ENCODE assay signal across 8 mouse cellular contexts in the genomic region with DNA sequence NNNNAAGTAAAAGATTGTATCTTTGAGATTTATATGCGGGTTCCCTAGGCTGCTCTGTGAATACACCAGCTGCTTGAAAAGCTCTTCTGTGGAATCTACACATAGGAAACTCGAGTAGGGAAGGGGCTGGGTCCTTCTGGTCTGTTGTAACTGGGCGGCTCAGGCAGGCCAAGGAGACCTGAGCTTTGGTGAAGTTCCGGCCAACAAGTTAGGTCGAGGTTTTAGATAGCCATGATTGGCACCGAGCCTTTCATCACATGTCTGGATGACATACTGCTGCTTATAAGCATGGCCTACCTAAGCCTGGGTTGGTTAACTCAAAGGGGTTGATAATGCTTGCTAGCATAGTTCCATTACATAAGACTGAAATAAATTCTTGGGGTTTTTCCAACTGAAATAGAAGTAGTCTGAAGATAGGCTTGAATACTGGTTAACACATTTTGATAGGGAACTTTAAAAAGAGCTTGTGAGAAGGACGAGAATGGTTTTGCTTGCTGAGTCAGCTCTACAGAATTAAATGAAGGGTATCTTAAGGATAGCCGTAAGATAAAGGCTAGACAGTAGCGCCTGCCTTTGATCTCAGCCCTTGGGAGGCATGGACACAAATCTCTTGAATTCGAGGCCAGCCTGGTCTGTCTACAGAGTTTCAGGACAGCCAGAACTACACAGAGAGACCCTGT. TPM values are rescaled to one million over a fixed set of nuclear protein-coding genes. Genes with fewer than 3 reads are reported as not detected.
DNase-seq lines count a peak whose midpoint lies in the region; ATAC-seq and TF ChIP-seq lines count a peak whose summit lies in the region.

No protein-coding gene starts in this region.

- peak overlapping the region; percentile 99 for H3K9ac ChIP-seq in hindbrain, postnatal 0 days (replicated peaks; ENCODE audit: low read length)
- peak overlapping the region; percentile 43 for H3K9ac ChIP-seq in liver, adult 2 months (ENCODE audit: low read depth, low read length)
- peak overlapping the region; percentile 99 for H3K9ac ChIP-seq in midbrain, embryonic 16.5 days (ENCODE audit: low read depth, low read length)

- no peaks in the 10 kb centered on the region for H3K9me3 ChIP-seq in hindbrain, postnatal 0 days (ENCODE audit: low read length)
- H3K9me3 ChIP-seq in midbrain, embryonic 16.5 days (replicated peaks; ENCODE audit: control insufficient read depth, low read length, poor library complexity, severe bottlenecking): no peaks in the 10 kb centered on the region

- H3K27ac ChIP-seq in hindbrain, postnatal 0 days: peak overlapping the region; percentile 93
- peak overlapping the region; percentile 11 for H3K27ac ChIP-seq in liver, adult 2 months (replicated peaks; ENCODE audit: insufficient read depth, low read depth, low read length)
- H3K27ac ChIP-seq in midbrain, embryonic 16.5 days (ENCODE audit: low read length): peak overlapping the region; percentile 92; the same call in 1 of the 2 replicates

- peak overlapping the region; percentile 88 for H3K4me2 ChIP-seq in hindbrain, postnatal 0 days (ENCODE audit: low read depth, low read length)
- peak overlapping the region; percentile 91 for H3K4me2 ChIP-seq in midbrain, embryonic 16.5 days (ENCODE audit: low read length)

- no peak for TF ChIP-seq CTCF in hindbrain, postnatal 0 days (IDR thresholded peaks at IDR 0.05; ENCODE audit: low read depth)
- TF ChIP-seq CTCF in liver, adult 2 months (IDR thresholded peaks at IDR 0.05; ENCODE audit: low read depth, low read length): no peak

- ATAC-seq in hindbrain, postnatal 0 days: no peak
- no peak for ATAC-seq in midbrain, embryonic 16.5 days
- ATAC-seq in monocyte, adult 5-6 weeks (replicated peaks; ENCODE audit: insufficient number of reproducible peaks, low FRiP score, low TSS enrichment, poor library complexity, severe bottlenecking): no peak

- TF ChIP-seq POLR2A in liver, adult 2 months (IDR thresholded peaks at IDR 0.05; ENCODE audit: extremely low read depth, insufficient read depth, low read length): no peak

- 5% methylated on average over 10 of the region's 10 CpGs for WGBS in hindbrain, postnatal 0 days
- WGBS in liver, adult 2 months: 3% methylated on average over 10 of the region's 10 CpGs
- whole genome bisulfite sequencing in midbrain, embryonic 16.5 days: 3% methylated on average over 10 of the region's 10 CpGs

- H3K36me3 ChIP-seq in hindbrain, postnatal 0 days (ENCODE audit: insufficient read depth, low read length): peaks cover 20% of the 10 kb centered on the region
- peaks cover 32% of the 10 kb centered on the region for H3K36me3 ChIP-seq in liver, adult 2 months (ENCODE audit: control insufficient read depth, insufficient read depth, low read length)
- peaks cover 7% of the 10 kb centered on the region; the same call in 1 of the 2 replicates for H3K36me3 ChIP-seq in midbrain, embryonic 16.5 days (ENCODE audit: control insufficient read depth, insufficient read depth, low read length)

- H3K4me3 ChIP-seq in hindbrain, postnatal 0 days (ENCODE audit: low read length): peak overlapping the region; percentile 98
- H3K4me3 ChIP-seq in liver, adult 2 months (ENCODE audit: insufficient read depth, low read depth, low read length): peak overlapping the region; percentile 90
- peak overlapping the region; percentile 98 for H3K4me3 ChIP-seq in midbrain, embryonic 16.5 days (ENCODE audit: low read depth, low read length)

- peak; percentile 19 for DNase-seq in thymus, postnatal 0 days (ENCODE audit: low spot score)
- no peak for DNase-seq in thymus, postnatal 10 days (ENCODE audit: low spot score in 2 of 2)
- DNase-seq in c-Kit-positive CD71-positive TER-119-positive erythroid progenitor cells, embryonic 14.5 days (ENCODE audit: low spot score): peak; percentile 60
- DNase-seq in gastrocnemius, adult 8-10 months (ENCODE audit: low spot score in 2 of 2): peak; percentile 78 to 84
- peak; percentile 57 for DNase-seq in hindbrain, postnatal 0 days (ENCODE audit: low spot score)
- DNase-seq in liver, adult 2 months (ENCODE audit: extremely low read depth, low read depth, low spot score): peak; percentile 75

- H3K27me3 ChIP-seq in hindbrain, postnatal 0 days (ENCODE audit: insufficient read depth, low read length): no peaks in the 10 kb centered on the region
- H3K27me3 ChIP-seq in liver, adult 2 months (ENCODE audit: control insufficient read depth, insufficient read depth, low read length): no peaks in the 10 kb centered on the region
- no peaks in the 10 kb centered on the region for H3K27me3 ChIP-seq in midbrain, embryonic 16.5 days (ENCODE audit: control insufficient read depth, insufficient read depth, low read depth, low read length)

- peaks cover 51% of the 10 kb centered on the region for H3K79me2 ChIP-seq in liver, adult 2 months (ENCODE audit: control insufficient read depth, insufficient read depth, low read length)

- peaks cover 13% of the 10 kb centered on the region; the same call in 1 of the 2 replicates for H3K4me1 ChIP-seq in hindbrain, postnatal 0 days (ENCODE audit: insufficient read depth, low read length)
- peaks cover 14% of the 10 kb centered on the region for H3K4me1 ChIP-seq in liver, adult 2 months (ENCODE audit: control insufficient read depth, insufficient read depth, low read length)
- peaks cover 25% of the 10 kb centered on the region for H3K4me1 ChIP-seq in midbrain, embryonic 16.5 days (ENCODE audit: control insufficient read depth, insufficient read depth, low read length)

RNA-seq across cellular contexts. Expression of a gene that starts 1.5 kb away (rescaled TPM):
- 829 and 868 TPM in 2 replicates for polyA plus RNA-seq in thymus, postnatal 0 days (2015; fragmentation: Nextera tagmentation; extraction: Ambion mirVana)
- 100 to 1,000 TPM; 367 to 418 (median 380) TPM for total RNA-seq in gastrocnemius, adult 8-10 months (2022)
- 295 and 315 TPM in 2 replicates for total RNA-seq in hindbrain, postnatal 0 days (2014; rRNA removed)
- polyA plus RNA-seq in hindbrain, postnatal 0 days (2015; fragmentation: Nextera tagmentation; extraction: Ambion mirVana): 450 and 463 TPM in 2 replicates
- total RNA-seq in liver, adult 2 months (2014; rRNA removed): 353 and 448 TPM in 2 replicates
- polyA plus RNA-seq in liver, adult 2 months (2012; rRNA removed): 170 and 182 TPM in 2 replicates
- 487 and 537 TPM in 2 replicates for polyA plus RNA-seq in midbrain, embryonic 16.5 days (2015; fragmentation: Nextera tagmentation; extraction: Ambion mirVana)
- 950 to 1,122 TPM (median 1,063 TPM) in 3 replicates for total RNA-seq in monocyte, adult 5-6 weeks (2017)

RNA-seq across cellular contexts. Expression of a gene that starts 21.9 kb away (rescaled TPM):
- polyA plus RNA-seq in thymus, postnatal 0 days (2015; fragmentation: Nextera tagmentation; extraction: Ambion mirVana): 401 and 422 TPM in 2 replicates
- total RNA-seq in gastrocnemius, adult 8-10 months (2022): 10 to 100 TPM; 70.5 to 81.9 (median 74.5) TPM
- total RNA-seq in hindbrain, postnatal 0 days (2014; rRNA removed): 81.6 and 87.7 TPM in 2 replicates
- 417 and 428 TPM in 2 replicates for polyA plus RNA-seq in hindbrain, postnatal 0 days (2015; fragmentation: Nextera tagmentation; extraction: Ambion mirVana)
- total RNA-seq in liver, adult 2 months (2014; rRNA removed): 90.4 and 97.3 TPM in 2 replicates
- polyA plus RNA-seq in liver, adult 2 months (2012; rRNA removed): 24.8 and 30.9 TPM in 2 replicates
- 387 and 407 TPM in 2 replicates for polyA plus RNA-seq in midbrain, embryonic 16.5 days (2015; fragmentation: Nextera tagmentation; extraction: Ambion mirVana)
- 122 to 160 TPM (median 144 TPM) in 3 replicates for total RNA-seq in monocyte, adult 5-6 weeks (2017)

RNA-seq across cellular contexts. Expression of a gene that starts 21.9 kb away (rescaled TPM):
- polyA plus RNA-seq in thymus, postnatal 0 days (2015; fragmentation: Nextera tagmentation; extraction: Ambion mirVana): 89.6 and 98.8 TPM in 2 replicates
- total RNA-seq in gastrocnemius, adult 8-10 months (2022): 1 to 10 TPM in 1 of 4 experiments, under 1 TPM in 3; 0.40 to 1.0 (median 0.45) TPM
- total RNA-seq in hindbrain, postnatal 0 days (2014; rRNA removed): 15.2 and 19.6 TPM in 2 replicates
- polyA plus RNA-seq in hindbrain, postnatal 0 days (2015; fragmentation: Nextera tagmentation; extraction: Ambion mirVana): 33.3 and 36.1 TPM in 2 replicates
- total RNA-seq in liver, adult 2 months (2014; rRNA removed): 3.5 and 5.5 TPM in 2 replicates
- 1.3 and 1.5 TPM in 2 replicates for polyA plus RNA-seq in liver, adult 2 months (2012; rRNA removed)
- 37.4 and 40.1 TPM in 2 replicates for polyA plus RNA-seq in midbrain, embryonic 16.5 days (2015; fragmentation: Nextera tagmentation; extraction: Ambion mirVana)
- 8.2 to 17.1 TPM (median 11.8 TPM) in 3 replicates for total RNA-seq in monocyte, adult 5-6 weeks (2017)

RNA-seq across cellular contexts. Expression of a gene that starts 29.5 kb away (rescaled TPM):
- polyA plus RNA-seq in thymus, postnatal 0 days (2015; fragmentation: Nextera tagmentation; extraction: Ambion mirVana): 0.16 and 0.22 TPM in 2 replicates
- not detected for total RNA-seq in gastrocnemius, adult 8-10 months (2022)
- not detected in 2 replicates for total RNA-seq in hindbrain, postnatal 0 days (2014; rRNA removed)
- not detected in 2 replicates for polyA plus RNA-seq in hindbrain, postnatal 0 days (2015; fragmentation: Nextera tagmentation; extraction: Ambion mirVana)
- 468 and 651 TPM in 2 replicates for total RNA-seq in liver, adult 2 months (2014; rRNA removed)
- polyA plus RNA-seq in liver, adult 2 months (2012; rRNA removed): 229 and 364 TPM in 2 replicates
- polyA plus RNA-seq in midbrain, embryonic 16.5 days (2015; fragmentation: Nextera tagmentation; extraction: Ambion mirVana): not detected in 2 replicates
- not detected in 3 replicates for total RNA-seq in monocyte, adult 5-6 weeks (2017)

RNA-seq across cellular contexts. Expression of a gene that starts 46.2 kb away (rescaled TPM):
- 2,017 and 2,181 TPM in 2 replicates for polyA plus RNA-seq in thymus, postnatal 0 days (2015; fragmentation: Nextera tagmentation; extraction: Ambion mirVana)
- 1,000 to 10,000 TPM; 3,262 to 3,916 (median 3,403) TPM for total RNA-seq in gastrocnemius, adult 8-10 months (2022)
- total RNA-seq in hindbrain, postnatal 0 days (2014; rRNA removed): 6,623 and 6,768 TPM in 2 replicates
- 2,401 and 2,438 TPM in 2 replicates for polyA plus RNA-seq in hindbrain, postnatal 0 days (2015; fragmentation: Nextera tagmentation; extraction: Ambion mirVana)
- 1,653 and 1,721 TPM in 2 replicates for total RNA-seq in liver, adult 2 months (2014; rRNA removed)
- 2,471 and 2,841 TPM in 2 replicates for polyA plus RNA-seq in liver, adult 2 months (2012; rRNA removed)
- polyA plus RNA-seq in midbrain, embryonic 16.5 days (2015; fragmentation: Nextera tagmentation; extraction: Ambion mirVana): 2,034 and 2,090 TPM in 2 replicates
- total RNA-seq in monocyte, adult 5-6 weeks (2017): 601 to 762 TPM (median 711 TPM) in 3 replicates

Comparison
In these comparisons a context has a peak if more than half of its experiments do, and no peak if none do; other contexts are left out.
1. DNase-seq: peak in thymus, postnatal 0 days (single experiment), c-Kit-positive CD71-positive TER-119-positive erythroid progenitor cells, embryonic 14.5 days (single experiment), gastrocnemius, adult 8-10 months (2 of 2), hindbrain, postnatal 0 days (single experiment) and liver, adult 2 months (single experiment); none in thymus, postnatal 10 days (0 of 2).
2. H3K27ac ChIP-seq: peak in every context shown above with its lines; median percentile 93 in hindbrain, postnatal 0 days; 92 in midbrain, embryonic 16.5 days; 11 in liver, adult 2 months.
3. H3K9ac ChIP-seq: peak in every context shown above with its lines; median percentile 99 in hindbrain, postnatal 0 days; 99 in midbrain, embryonic 16.5 days; 43 in liver, adult 2 months.
4. Peak in every context shown above with its lines, with median percentiles within 50 percentile points of each other: H3K4me3 ChIP-seq.